Mouse (Mus musculus): ENCODE data around the gene Purb.

GRCm38 (mm10) chr11:6480191-6480590, 4.5 kb upstream of the Purb start:
- TF ChIP-seq CTCF (IDR thresholded peaks at IDR 0.05; ENCODE audit: low read depth, low read length): no peak
- TF ChIP-seq POLR2A (IDR thresholded peaks at IDR 0.05; ENCODE audit: insufficient read depth, low read length): no peak
